Mouse (Mus musculus) MEL (cell line): ENCODE results near the gene Tor1a. TPM values are rescaled to one million over a fixed set of nuclear protein-coding genes. Genes with fewer than 3 reads are reported as not detected.

ENCODE experiments used
- DNase-seq: peaks from one replicate; pipeline ENCODE4 v3.0.0; 2011; ENCODE audit warnings: low read depth, low spot score
- H3K27ac ChIP-seq: 2 replicates; pipeline ENCODE4 v1.5.1; 2012; ENCODE audit warnings: low read depth, mild to moderate bottlenecking, control low read depth, low read length, moderate library complexity; ENCODE audit not compliant: control insufficient read depth
- H3K27me3 ChIP-seq, 2 experiments: fragments of 150-350 bp in 1 of 2; sonication (generic) in 1 of 2; 2 replicates each; pipeline ENCODE4 v1.6.1; 2012; ENCODE audit warnings: low read length in 2 of 2, mild to moderate bottlenecking in 2 of 2, improper control_type of control experiment in 1 of 2, moderate library complexity in 1 of 2; ENCODE audit not compliant: insufficient read depth in 2 of 2, control insufficient read depth in 1 of 2
- H3K36me3 ChIP-seq, 2 experiments: 2 replicates each; pipeline ENCODE4 v1.6.1; 2012 to 2014; ENCODE audit warnings: low read length in 2 of 2, improper control_type of control experiment in 1 of 2, inconsistent platforms in 1 of 2, mild to moderate bottlenecking in 1 of 2; ENCODE audit not compliant: insufficient read depth in 2 of 2, control insufficient read depth in 1 of 2
- H3K4me1 ChIP-seq, 2 experiments: fragments of 150-350 bp in 1 of 2; sonication (generic) in 1 of 2; 2 replicates each; pipeline ENCODE4 v1.6.1; 2012; ENCODE audit warnings: low read length in 2 of 2, improper control_type of control experiment in 1 of 2, mild to moderate bottlenecking in 1 of 2; ENCODE audit not compliant: insufficient read depth in 2 of 2, control insufficient read depth in 1 of 2
- H3K4me3 ChIP-seq, 2 experiments: fragments of 150-350 bp in 1 of 2; sonication (generic) in 1 of 2; 2 replicates each; pipeline ENCODE4 v1.5.1; 2012; ENCODE audit warnings: low read depth in 2 of 2, low read length in 2 of 2, mild to moderate bottlenecking in 2 of 2, moderate library complexity in 2 of 2, control low read depth in 1 of 2, improper control_type of control experiment in 1 of 2; ENCODE audit not compliant: control insufficient read depth in 1 of 2, insufficient read depth in 1 of 2
- H3K79me2 ChIP-seq: 2 replicates; pipeline ENCODE4 v1.6.1; 2012; ENCODE audit warnings: mild to moderate bottlenecking, low read length, moderate library complexity; ENCODE audit not compliant: control insufficient read depth, poor library complexity, insufficient read depth
- H3K9ac ChIP-seq: 2 replicates; pipeline ENCODE4 v1.6.1; 2012; ENCODE audit warnings: low read depth, mild to moderate bottlenecking, control low read depth, low read length, moderate library complexity; ENCODE audit not compliant: control insufficient read depth, poor library complexity, severe bottlenecking
- H3K9me3 ChIP-seq: fragments of 150-350 bp; sonication (generic); replicated peaks from 2 replicates; pipeline ENCODE4 v1.6.1; 2012; ENCODE audit warnings: mild to moderate bottlenecking, low read length, improper control_type of control experiment, moderate library complexity; ENCODE audit not compliant: insufficient read depth
- CHD1 ChIP-seq: IDR thresholded peaks from 2 replicates; pipeline ENCODE4 v1.6.1; 2012; ENCODE audit warnings: low read depth, mild to moderate bottlenecking, inconsistent platforms, low read length, improper control_type of control experiment
- CHD2 ChIP-seq: IDR thresholded peaks from 2 replicates; pipeline ENCODE4 v1.6.1; 2011; ENCODE audit warnings: low read length, improper control_type of control experiment
- CTCF ChIP-seq, 3 experiments: IDR thresholded peaks in 2 of 3; conservative IDR thresholded peaks in 1 of 3; 2 replicates each; pipeline ENCODE4 v1.5.1; 2011 to 2012; ENCODE audit warnings: low read length in 3 of 3, low read depth in 2 of 3, mild to moderate bottlenecking in 2 of 3, improper control_type of control experiment in 1 of 3, inconsistent platforms in 1 of 3, mixed read lengths in 1 of 3, moderate library complexity in 1 of 3; ENCODE audit not compliant: control insufficient read depth in 1 of 3, insufficient read depth in 1 of 3, poor library complexity in 1 of 3, severe bottlenecking in 1 of 3
- ELF1 ChIP-seq: IDR thresholded peaks from 2 replicates; pipeline ENCODE4 v1.6.1; 2014; ENCODE audit warnings: low read depth, mild to moderate bottlenecking, inconsistent platforms, low read length, improper control_type of control experiment, moderate library complexity
- GABPA ChIP-seq: IDR thresholded peaks from 2 replicates; pipeline ENCODE4 v1.6.1; 2012; ENCODE audit warnings: low read depth, mild to moderate bottlenecking, inconsistent platforms, low read length, improper control_type of control experiment, moderate library complexity
- GATA1 ChIP-seq: IDR thresholded peaks from 2 replicates; pipeline ENCODE4 v1.6.1; 2011; ENCODE audit warnings: low read depth, low read length, improper control_type of control experiment
- HCFC1 ChIP-seq: IDR thresholded peaks from 2 replicates; pipeline ENCODE4 v1.6.1; 2012; ENCODE audit warnings: low read depth, mild to moderate bottlenecking, inconsistent platforms, low read length, improper control_type of control experiment, moderate library complexity
- KAT2A ChIP-seq: conservative IDR thresholded peaks from 2 replicates; pipeline ENCODE4 v1.6.1; 2012; ENCODE audit warnings: low read depth, low read length, improper control_type of control experiment, inconsistent platforms
- MAFK ChIP-seq: IDR thresholded peaks from 2 replicates; pipeline ENCODE4 v1.6.1; 2011; ENCODE audit warnings: low read depth, mild to moderate bottlenecking, low read length, improper control_type of control experiment, borderline replicate concordance
- MAX ChIP-seq: IDR thresholded peaks from 2 replicates; pipeline ENCODE4 v1.6.1; 2011; ENCODE audit warnings: low read length, improper control_type of control experiment
- MAZ ChIP-seq: IDR thresholded peaks from 2 replicates; pipeline ENCODE4 v1.6.1; 2012; ENCODE audit warnings: low read depth, mild to moderate bottlenecking, inconsistent platforms, low read length, improper control_type of control experiment
- MYC ChIP-seq: IDR thresholded peaks from 2 replicates; pipeline ENCODE4 v1.6.1; 2011; ENCODE audit warnings: low read depth, mild to moderate bottlenecking, low read length, improper control_type of control experiment, moderate library complexity
- NELFE ChIP-seq: IDR thresholded peaks from 2 replicates; pipeline ENCODE4 v1.6.1; 2011; ENCODE audit warnings: low read depth, low read length, improper control_type of control experiment
- POLR2A ChIP-seq, 2 experiments: IDR thresholded peaks; 2 replicates each; pipeline ENCODE4 v1.6.1; 2011 to 2012; ENCODE audit warnings: low read length in 2 of 2, mild to moderate bottlenecking in 2 of 2, control low read depth in 1 of 2, improper control_type of control experiment in 1 of 2, low read depth in 1 of 2, moderate library complexity in 1 of 2; ENCODE audit not compliant: control insufficient read depth in 1 of 2, insufficient read depth in 1 of 2, poor library complexity in 1 of 2
- RCOR1 ChIP-seq: IDR thresholded peaks from 2 replicates; pipeline ENCODE4 v1.6.1; 2012; ENCODE audit warnings: low read depth, mild to moderate bottlenecking, inconsistent platforms, low read length, improper control_type of control experiment
- TAL1 ChIP-seq: IDR thresholded peaks from 2 replicates; pipeline ENCODE4 v1.6.1; 2012; ENCODE audit warnings: mild to moderate bottlenecking, inconsistent platforms, low read length, moderate library complexity, mixed read lengths
- TBP ChIP-seq: IDR thresholded peaks from 2 replicates; pipeline ENCODE4 v1.8.0; 2011; ENCODE audit warnings: low read depth, low read length, improper control_type of control experiment
- TCF12 ChIP-seq: IDR thresholded peaks from 2 replicates; pipeline ENCODE4 v1.6.1; 2014; ENCODE audit warnings: low read depth, mild to moderate bottlenecking, inconsistent platforms, low read length, improper control_type of control experiment, moderate library complexity
- UBTF ChIP-seq: IDR thresholded peaks from 2 replicates; pipeline ENCODE4 v1.6.1; 2012; ENCODE audit warnings: low read depth, mild to moderate bottlenecking, inconsistent platforms, low read length, improper control_type of control experiment, moderate library complexity, borderline replicate concordance; ENCODE audit not compliant: insufficient read depth
- USF1 ChIP-seq: IDR thresholded peaks from 2 replicates; pipeline ENCODE4 v1.6.1; 2014; ENCODE audit warnings: low read depth, mild to moderate bottlenecking, inconsistent platforms, low read length, improper control_type of control experiment, moderate library complexity
- USF2 ChIP-seq, 2 experiments: IDR thresholded peaks; 2 replicates each; pipeline ENCODE4 v1.6.1; 2011 to 2012; ENCODE audit warnings: improper control_type of control experiment in 2 of 2, low read length in 2 of 2, borderline replicate concordance in 1 of 2, inconsistent platforms in 1 of 2, low read depth in 1 of 2, mild to moderate bottlenecking in 1 of 2; ENCODE audit not compliant: insufficient read depth in 1 of 2
- ZC3H11A ChIP-seq: IDR thresholded peaks from 2 replicates; pipeline ENCODE4 v1.6.1; 2012; ENCODE audit warnings: low read depth, mild to moderate bottlenecking, inconsistent platforms, low read length, improper control_type of control experiment
- ZKSCAN1 ChIP-seq: IDR thresholded peaks from 2 replicates; pipeline ENCODE4 v1.6.1; 2012; ENCODE audit warnings: low read depth, mild to moderate bottlenecking, inconsistent platforms, low read length, improper control_type of control experiment, moderate library complexity
- ZMIZ1 ChIP-seq: IDR thresholded peaks from 2 replicates; pipeline ENCODE4 v1.6.1; 2012; ENCODE audit warnings: low read depth, mild to moderate bottlenecking, inconsistent platforms, low read length, improper control_type of control experiment, moderate library complexity
- ZNF384 ChIP-seq: IDR thresholded peaks from 2 replicates; pipeline ENCODE4 v1.6.1; 2012; ENCODE audit warnings: low read depth, mild to moderate bottlenecking, inconsistent platforms, low read length, improper control_type of control experiment
- polyA plus RNA-seq, 2 experiments: library from polyadenylated mRNA; stranded (reverse) in 1 of 2; unstranded in 1 of 2; fragments of >175 nt in 1 of 2; fragments of >200 nt in 1 of 2; gene quantifications; 2 replicates each; pipeline versions ENCODE4 v1.2.1 to v1.2.4; 2012; ENCODE audit warnings: low replicate concordance in 2 of 2, low read depth in 1 of 2; ENCODE audit not compliant: insufficient read length in 2 of 2, insufficient read depth in 1 of 2, missing spikeins in 1 of 2
- total RNA-seq: library from RNA; depleted of rRNA; stranded (reverse); fragments of 300-350 nt; gene quantifications from 2 replicates; pipeline ENCODE4 v1.2.3, GENCODE M21; 2012

Gene Tor1a
- total and polyA plus RNA-seq, 3 experiments, result 55.6 to 60.1 TPM; not detected in 1

GRCm38 (mm10) chr2:30959856-30960255 is 7.9 kb downstream of the Tor1a start:
- Histone ChIP-seq H3K27ac (no peak overlapping the region), H3K4me1 (peaks cover 0 to 16% of the 10 kb centered on the region in 2 experiments; a peak in 2 of 4 replicates), H3K9me3 (no peaks in the 10 kb centered on the region)

GRCm38 (mm10) chr2:30958726-30959125 is 9.0 kb downstream of the Tor1a start:
- Histone ChIP-seq H3K36me3 (peaks cover 9 to 10% of the 10 kb centered on the region in 2 experiments; a peak in 2 of 4 replicates), H3K9me3 (no peaks in the 10 kb centered on the region), H3K9ac (no peak overlapping the region), H3K4me1 (peaks cover 4 to 14% of the 10 kb centered on the region in 2 experiments; a peak in 3 of 4 replicates), H3K4me3 (no peak overlapping the region), H3K27ac (no peak overlapping the region), H3K27me3 (no peaks in the 10 kb centered on the region), H3K79me2 (peaks cover 34% of the 10 kb centered on the region)
- DNase-seq, result no peak
- TF ChIP-seq POLR2A (IDR thresholded peaks at IDR 0.05; ENCODE audit: control insufficient read depth in 1 of 2, insufficient read depth in 1 of 2, low read depth in 1 of 2, low read length in 2 of 2, poor library complexity in 1 of 2) (peak in 1 of 2 experiments; percentile 26; a peak in 1 of 4 replicates), USF1 (no peak)

More at GRCm38 (mm10) chr2:30959856-30960255, 7.9 kb downstream of the Tor1a start:
- H3K79me2 ChIP-seq, result peaks cover 22% of the 10 kb centered on the region
- H3K9ac ChIP-seq, result no peak overlapping the region
- TF ChIP-seq CHD1 (no peak), TAL1 (no peak), ZKSCAN1 (no peak), POLR2A (IDR thresholded peaks at IDR 0.05; ENCODE audit: control insufficient read depth in 1 of 2, insufficient read depth in 1 of 2, low read depth in 1 of 2, low read length in 2 of 2, poor library complexity in 1 of 2) (no peak), NELFE (no peak), CHD2 (no peak), KAT2A (no peak), ZC3H11A (no peak), GABPA (no peak), MAZ (no peak), ZMIZ1 (no peak), UBTF (no peak), CTCF (IDR thresholded peaks at IDR 0.05 in 2 of 3, conservative IDR thresholded peaks at IDR 0.05 in 1 of 3; ENCODE audit: control insufficient read depth in 1 of 3, insufficient read depth in 1 of 3, low read depth in 2 of 3, low read length in 3 of 3, poor library complexity in 1 of 3, severe bottlenecking in 1 of 3) (no peak), TCF12 (no peak)
- no peaks in the 10 kb centered on the region for H3K27me3 ChIP-seq
- no peak for DNase-seq
- H3K4me3 ChIP-seq, result no peak overlapping the region
- H3K36me3 ChIP-seq, result peaks cover 9 to 10% of the 10 kb centered on the region in 2 experiments; a peak in 3 of 4 replicates

GRCm38 (mm10) chr2:30957511-30957910 is 10.2 kb downstream of the Tor1a start:
- Histone ChIP-seq H3K4me3 (no peak overlapping the region), H3K27me3 (no peaks in the 10 kb centered on the region), H3K9me3 (no peaks in the 10 kb centered on the region), H3K36me3 (peaks cover 8 to 9% of the 10 kb centered on the region in 2 experiments; a peak in 2 of 4 replicates), H3K9ac (no peak overlapping the region), H3K27ac (no peak overlapping the region), H3K4me1 (peaks cover 4 to 11% of the 10 kb centered on the region in 2 experiments; a peak in 2 of 4 replicates), H3K79me2 (peaks cover 42% of the 10 kb centered on the region)
- no peak for TF ChIP-seq ZC3H11A
- no peak for TF ChIP-seq NELFE
- TF ChIP-seq USF2 (IDR thresholded peaks at IDR 0.05; ENCODE audit: borderline replicate concordance in 1 of 2, insufficient read depth in 1 of 2, low read depth in 1 of 2, low read length in 2 of 2), result no peak
- TF ChIP-seq GATA1, result no peak
- no peak for TF ChIP-seq MAX
- no peak for TF ChIP-seq CHD2
- no peak for TF ChIP-seq MYC
- no peak for TF ChIP-seq TBP
- no peak for TF ChIP-seq ELF1
- no peak for TF ChIP-seq MAFK
- TF ChIP-seq KAT2A, result no peak
- no peak for TF ChIP-seq RCOR1
- TF ChIP-seq HCFC1, result no peak
- no peak for TF ChIP-seq ZNF384
- no peak for DNase-seq
